Mouse (Mus musculus) lung, postnatal 0 days (tissue): ENCODE results near the gene Rpf1.

Experiments used
- CTCF ChIP-seq: IDR thresholded peaks from 2 replicates; pipeline ENCODE4 v1.5.1; 2016; ENCODE audit warnings: antibody characterized with exemption, mild to moderate bottlenecking
- EP300 ChIP-seq: IDR thresholded peaks from 2 replicates; pipeline ENCODE4 v1.6.1; 2016; ENCODE audit warnings: antibody characterized with exemption, mild to moderate bottlenecking, control low read depth

GRCm38 (mm10) chr3:146469226-146469625 is 52.0 kb downstream of the Rpf1 start:
- no peak for TF ChIP-seq CTCF
- TF ChIP-seq EP300 = no peak
